Mouse (Mus musculus): ENCODE data around the gene Scel.

Scel gene

GRCm38 (mm10) chr14:103571598-103572320, 58.6 kb downstream of the Scel start:
- no peak for DNase-seq (ENCODE audit: low spot score)

DNA sequence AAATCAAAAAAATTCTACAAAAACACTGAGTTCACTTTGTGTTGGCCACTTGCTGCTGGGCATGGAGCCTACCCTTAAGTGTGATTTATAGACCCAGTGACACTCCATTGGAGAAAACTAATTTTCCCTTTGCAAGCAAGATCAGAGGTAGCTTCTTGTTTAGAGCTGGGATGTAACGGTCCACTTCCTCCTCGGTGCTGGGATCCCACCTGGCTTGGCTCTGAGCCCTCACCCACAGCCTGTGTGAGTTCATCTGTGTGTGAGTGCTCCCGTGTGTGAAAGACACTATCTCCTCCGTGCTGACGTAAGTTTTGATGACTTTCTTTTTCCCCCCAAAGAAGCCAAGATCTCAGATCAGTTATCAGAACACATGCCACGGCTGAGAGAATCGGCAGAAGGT, 62.7 kb downstream of the Scel start:
- no peak for DNase-seq (ENCODE audit: low spot score)

- no peak for DNase-seq (ENCODE audit: low spot score)
Observed at GRCm38 (mm10) chr14:103577011-103577410, 63.9 kb downstream of the Scel start.

DNA sequence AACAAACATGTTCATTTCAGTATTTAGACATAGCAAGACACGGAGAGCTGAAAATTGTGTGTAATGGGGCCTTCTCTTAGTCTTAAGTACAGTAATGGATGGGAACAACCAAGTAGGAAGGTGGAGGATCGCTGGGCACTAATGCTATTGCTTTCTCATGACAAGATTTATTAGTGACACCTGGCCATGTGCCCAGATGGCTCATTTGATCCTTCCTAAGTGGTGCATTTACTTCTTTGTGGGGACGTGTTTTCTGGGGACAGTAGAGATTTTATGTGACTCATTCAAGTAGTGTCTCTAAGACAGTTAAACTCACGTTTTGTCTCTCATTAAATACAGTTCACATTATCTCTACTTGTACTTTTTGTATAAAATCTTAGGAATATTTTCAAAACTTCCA, 73.5 kb downstream of the Scel start:
- no peak for DNase-seq (ENCODE audit: low spot score)

GRCm38 (mm10) chr14:103587208-103587900, 74.2 kb downstream of the Scel start:
- DNase-seq (ENCODE audit: low spot score) = no peak

DNA sequence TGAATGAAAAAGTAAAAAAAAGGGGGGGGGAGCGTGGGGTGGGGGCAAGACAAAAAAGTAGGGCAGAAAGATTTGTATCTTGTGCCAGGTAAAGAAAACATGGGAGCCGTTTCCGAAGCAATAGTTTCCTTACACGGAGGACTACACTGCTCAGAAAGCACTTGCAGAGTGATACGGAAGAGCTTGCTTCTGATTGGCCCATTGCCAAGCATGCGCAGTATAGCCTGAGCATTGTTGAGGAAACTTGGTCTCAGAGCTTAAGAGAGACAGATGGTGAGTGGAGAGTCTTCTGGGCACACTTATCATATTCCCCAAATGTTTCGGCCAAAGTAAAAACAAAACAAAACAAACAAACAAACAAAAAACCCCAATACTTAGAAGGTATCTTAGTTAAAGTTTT, 76.7 kb downstream of the Scel start:
- no peak for DNase-seq (ENCODE audit: low spot score)

- no peak for DNase-seq (ENCODE audit: low spot score)
Observed at GRCm38 (mm10) chr14:103595870-103596269, 82.7 kb downstream of the Scel start.

DNA sequence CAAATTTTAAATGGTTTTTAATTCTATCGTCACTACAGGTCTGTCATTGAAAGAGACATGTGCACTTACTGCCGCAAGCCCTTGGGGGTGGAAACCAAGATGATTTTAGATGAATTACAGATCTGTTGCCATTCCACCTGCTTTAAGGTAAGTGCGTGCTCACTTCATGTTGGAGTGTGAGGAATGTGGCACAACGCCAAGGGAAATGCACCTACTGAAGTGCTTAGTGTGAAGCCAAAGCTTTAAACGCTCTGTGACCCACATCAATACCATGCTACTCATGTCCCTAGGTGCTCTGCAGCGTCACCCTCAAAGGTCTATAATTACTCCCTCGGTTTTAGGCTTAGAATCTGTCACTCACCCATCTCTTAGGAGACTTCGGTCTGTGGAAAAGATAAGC, 94.9 kb downstream of the Scel start:
- DNase-seq (ENCODE audit: low spot score) = no peak

DNA sequence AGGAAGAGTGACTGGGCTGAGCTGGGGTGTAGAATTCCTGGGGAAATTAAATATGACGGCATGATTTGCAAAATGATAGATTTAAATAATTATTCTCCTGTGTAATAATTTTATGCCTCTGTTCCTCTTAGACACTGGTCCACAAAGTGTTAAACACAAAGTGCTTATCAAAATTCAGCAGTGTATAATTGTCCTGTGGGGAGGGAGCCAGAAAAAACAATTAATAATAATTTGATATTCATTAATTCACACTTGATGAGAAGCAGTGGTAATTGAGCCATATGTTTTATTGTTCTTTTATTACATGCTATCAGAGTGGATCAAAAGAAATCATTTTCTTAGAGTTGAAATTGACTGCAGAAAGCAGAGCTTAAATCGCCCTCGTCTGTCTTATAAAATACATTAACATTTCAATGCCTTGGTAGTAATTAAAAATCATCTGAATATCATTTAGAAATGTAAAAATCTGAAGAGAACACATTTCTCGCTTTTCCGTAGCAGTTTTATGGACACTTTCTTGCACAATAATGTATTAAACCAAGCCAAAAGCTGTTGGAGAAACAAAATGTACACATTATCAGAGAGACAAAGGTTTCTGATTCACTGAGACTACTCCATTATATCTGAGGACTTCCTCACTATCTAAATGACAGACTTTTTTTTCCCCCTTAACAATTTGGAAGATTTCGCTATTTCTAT, 100.6 kb downstream of the Scel start:
- no peak for DNase-seq (ENCODE audit: low spot score)

DNA sequence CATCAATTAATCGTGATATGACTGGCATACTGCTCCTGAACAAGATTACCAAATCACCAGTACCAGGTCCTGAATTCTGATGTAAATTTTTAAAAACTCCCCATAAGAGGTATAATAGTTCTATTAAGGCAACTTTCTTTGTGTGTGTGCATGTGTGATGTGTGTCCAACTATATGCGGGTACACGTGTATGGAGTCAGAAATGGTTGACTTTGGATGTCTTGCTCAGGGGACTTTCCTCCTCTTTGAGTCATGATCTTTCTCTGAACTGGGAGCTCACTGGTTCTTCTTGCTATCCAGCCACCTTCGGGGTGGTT, 101.1 kb downstream of the Scel start:
- no peak for DNase-seq (ENCODE audit: low spot score)

DNA sequence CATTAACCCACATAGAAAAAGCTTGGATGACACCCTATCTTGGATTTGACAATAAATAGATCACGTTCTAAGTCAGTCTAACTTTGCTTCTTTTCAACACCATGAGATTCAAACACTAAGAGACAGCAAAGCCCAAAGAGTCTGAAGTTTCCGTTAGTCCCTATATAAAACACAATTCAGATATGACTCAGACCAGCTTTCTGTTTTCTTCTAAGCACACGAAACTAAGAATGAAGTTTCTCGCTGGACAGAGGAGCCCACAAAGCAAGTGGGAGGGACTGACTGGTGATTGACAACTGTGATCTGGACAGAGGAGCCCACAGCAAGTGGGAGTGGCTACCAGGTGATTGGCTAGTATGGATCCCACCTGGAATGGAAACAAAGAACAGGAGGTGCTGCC, 106.6 kb downstream of the Scel start:
- DNase-seq (ENCODE audit: low spot score) = no peak

GRCm38 (mm10) chr14:103621207-103621606, 108.1 kb downstream of the Scel start:
- no peak for DNase-seq (ENCODE audit: low spot score)

GRCm38 (mm10) chr14:103626100-103626499, 113.0 kb downstream of the Scel start:
- DNase-seq (ENCODE audit: low spot score) = no peak

GRCm38 (mm10) chr14:103629639-103630364, 116.7 kb downstream of the Scel start:
- no peak for DNase-seq (ENCODE audit: low spot score)

- no peak for DNase-seq (ENCODE audit: low spot score)
Observed at GRCm38 (mm10) chr14:103630545-103630944, 117.4 kb downstream of the Scel start.

GRCm38 (mm10) chr14:103643933-103644332, 130.8 kb downstream of the Scel start:
- DNase-seq (ENCODE audit: low spot score) = no peak

DNA sequence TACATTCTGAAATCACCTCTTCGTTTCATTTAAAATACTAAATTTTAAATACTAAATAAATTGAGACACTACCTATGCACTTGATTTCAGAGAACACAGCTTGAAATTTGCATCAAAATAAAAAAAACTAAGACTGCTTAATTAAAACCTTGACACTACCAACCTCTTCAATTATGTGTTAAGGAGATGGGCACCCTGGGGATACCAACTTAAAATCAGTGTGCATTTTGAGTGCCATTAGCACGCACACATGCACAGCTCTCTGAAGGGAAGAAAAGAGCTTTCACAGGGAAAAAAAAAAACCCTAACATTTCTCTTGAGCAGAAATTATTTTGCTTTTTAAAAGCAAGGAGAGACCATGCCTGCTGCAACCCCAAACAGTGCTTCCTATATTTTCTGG, 134.8 kb downstream of the Scel start:
- DNase-seq (ENCODE audit: low spot score) = no peak

GRCm38 (mm10) chr14:103648623-103649255, 135.6 kb downstream of the Scel start:
- DNase-seq (ENCODE audit: low spot score) = no peak

GRCm38 (mm10) chr14:103649302-103649701, 136.2 kb downstream of the Scel start:
- no peak for DNase-seq (ENCODE audit: low spot score)

DNA sequence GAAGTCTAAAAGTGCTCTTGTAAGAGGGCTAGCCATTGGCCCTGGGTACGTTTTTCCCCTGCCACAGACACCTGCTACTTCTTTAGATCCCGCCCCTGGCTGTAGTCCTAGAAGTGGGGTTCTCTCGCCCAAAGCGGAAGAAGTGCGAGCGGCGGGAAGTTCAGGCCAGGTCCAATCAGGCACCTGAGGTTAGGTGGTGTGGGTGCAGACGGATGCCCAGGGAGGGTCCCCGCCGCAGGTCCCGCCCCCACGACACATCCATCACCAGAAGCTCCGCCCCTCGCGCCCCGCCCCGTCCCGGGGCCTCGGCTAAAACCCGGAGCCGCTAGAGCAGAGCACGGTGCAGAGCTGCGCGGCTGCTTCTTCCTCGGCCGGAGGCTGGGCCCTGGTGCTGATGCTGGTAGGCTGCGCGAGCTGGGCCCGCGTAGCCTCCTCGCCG, 136.8 kb downstream of the Scel start, which contains the start of gene Slain1:
Slain1 (plus strand) TSS at position 333 of the 439 bp plus-strand sequence.
- peak; percentile 26 for DNase-seq (ENCODE audit: low spot score)

DNA sequence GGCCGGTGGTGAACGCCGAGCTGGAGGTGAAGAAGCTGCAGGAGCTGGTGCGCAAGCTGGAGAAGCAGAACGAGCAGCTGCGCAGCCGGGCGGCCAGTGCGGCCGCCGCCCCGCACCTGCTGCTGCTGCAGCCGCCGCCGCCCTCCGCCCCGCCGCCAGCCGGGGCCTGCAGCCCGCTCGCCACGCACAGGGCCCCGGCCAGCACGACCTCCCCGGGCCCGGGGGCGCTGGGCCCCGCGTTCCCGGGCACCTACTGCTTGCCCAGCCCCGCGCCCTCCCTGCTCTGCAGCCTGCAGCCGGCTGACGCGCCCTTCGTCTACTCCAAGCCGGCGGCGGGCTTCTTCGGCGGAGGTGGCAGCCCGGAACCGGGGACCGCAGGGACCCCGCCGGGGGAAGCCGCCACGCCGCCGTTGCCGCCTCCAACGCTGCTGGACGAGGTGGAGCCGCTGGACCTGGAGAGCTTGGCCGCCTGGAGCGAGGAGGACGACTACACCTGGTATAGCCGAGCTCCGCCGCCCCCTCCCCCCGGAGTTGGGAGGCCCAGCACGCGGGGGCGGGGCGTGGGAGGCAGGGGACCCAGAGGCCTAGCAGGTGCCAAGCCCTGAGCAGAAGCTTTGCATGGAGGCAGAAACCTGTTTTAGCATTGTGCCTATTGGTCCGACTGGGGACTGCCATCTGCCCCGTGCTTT, 137.4 kb downstream of the Scel start:
- DNase-seq (ENCODE audit: low spot score) = peak; percentile 39
